Mouse (Mus musculus) gastrocnemius, adult 2 months (tissue): ENCODE measurements around the gene Traf4. TPM values are rescaled to one million over a fixed set of nuclear protein-coding genes. Genes with fewer than 3 reads are reported as not detected.
"Not testable (repeated sequence)": the region's sequence is repeated elsewhere in the genome, so short reads cannot be mapped to it uniquely, and the experiment has no call there.

Source experiments
- DNase-seq: peaks from one replicate; pipeline ENCODE4 v3.0.0; 2022
- H3K27ac ChIP-seq: fragments of 200-600 bp; 2 replicates; pipeline ENCODE4 v1.8.1; 2022; ENCODE audit warnings: mild to moderate bottlenecking
- H3K4me3 ChIP-seq: fragments of 200-600 bp; 2 replicates; pipeline ENCODE4 v1.8.1; 2022; ENCODE audit warnings: mild to moderate bottlenecking, moderate library complexity
- CTCF ChIP-seq: fragments of 200-600 bp; IDR thresholded peaks from 2 replicates; pipeline ENCODE4 v1.8.1; 2022; ENCODE audit warnings: antibody characterized with exemption, mild to moderate bottlenecking, moderate library complexity
- intact Hi-C: fragments of 180-260 bp; cut with DNase I; formaldehyde crosslinking; loops from one replicate; pipeline ENCODE4 v1.15.1; 2025
- total RNA-seq, 2 experiments: library from RNA; stranded (reverse); gene quantifications; 2 replicates each; pipeline ENCODE4 v1.2.3; 2021

Gene Traf4
- total RNA-seq, 2 experiments from 2014 or later: 2.1 to 2.8 TPM

DNA sequence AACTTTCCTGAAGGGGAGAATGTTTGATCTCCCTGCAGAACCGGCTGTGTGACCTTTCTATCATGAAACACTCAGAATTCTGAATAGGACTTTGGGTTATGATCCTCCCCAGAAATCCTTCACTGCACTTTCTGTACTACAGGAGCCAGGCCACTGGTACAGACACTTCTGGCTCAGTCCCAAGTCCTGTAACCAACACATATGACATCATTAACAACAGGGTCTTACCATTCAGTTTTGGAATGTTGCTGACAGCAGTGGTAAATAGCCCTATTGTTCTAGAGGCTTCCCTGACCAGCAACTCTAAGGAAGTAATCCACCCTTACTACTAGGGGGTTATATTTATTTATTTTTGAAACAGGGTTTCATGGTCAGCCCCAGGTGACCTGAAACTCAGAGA, 27.7 kb upstream of the Traf4 start, which contains the start of gene Proca1:
Proca1 (plus strand) TSS at position 280 of the 400 bp plus-strand sequence.
- intact Hi-C loops: no loop called here
- peak within 1 kb of the TSS; percentile 75; the same call in 1 of the 2 replicates for H3K4me3 ChIP-seq

DNA sequence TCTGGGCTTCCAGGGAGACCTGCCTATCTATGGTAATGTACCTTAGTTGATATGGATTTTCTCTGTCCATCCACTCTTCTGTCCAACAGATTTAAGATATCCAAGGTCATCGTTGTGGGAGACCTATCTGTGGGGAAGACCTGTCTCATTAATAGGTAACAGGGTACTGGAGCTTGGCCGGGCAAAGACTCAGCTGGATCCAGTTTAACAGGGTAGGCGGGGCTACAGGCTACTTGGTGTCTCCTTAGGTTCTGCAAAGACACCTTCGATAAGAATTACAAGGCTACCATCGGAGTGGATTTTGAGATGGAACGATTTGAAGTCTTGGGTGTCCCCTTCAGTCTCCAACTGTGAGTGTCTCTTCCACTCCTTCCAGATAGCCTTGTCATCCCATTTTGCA, 24.7 kb upstream of the Traf4 start:
- peak overlapping the region; percentile 85; the same call in 1 of the 2 replicates for H3K27ac ChIP-seq
- H3K4me3 ChIP-seq: peak overlapping the region; percentile 85; the same call in 1 of the 2 replicates
- intact Hi-C loops: no loop called here
- no peak for DNase-seq
- no peak for TF ChIP-seq CTCF

More for the DNA sequence above, 27.7 kb upstream of the Traf4 start, which contains the start of gene Proca1:
- no peak for TF ChIP-seq CTCF
- no peak for DNase-seq
- peak within 1 kb of the TSS; percentile 71 for H3K27ac ChIP-seq

DNA sequence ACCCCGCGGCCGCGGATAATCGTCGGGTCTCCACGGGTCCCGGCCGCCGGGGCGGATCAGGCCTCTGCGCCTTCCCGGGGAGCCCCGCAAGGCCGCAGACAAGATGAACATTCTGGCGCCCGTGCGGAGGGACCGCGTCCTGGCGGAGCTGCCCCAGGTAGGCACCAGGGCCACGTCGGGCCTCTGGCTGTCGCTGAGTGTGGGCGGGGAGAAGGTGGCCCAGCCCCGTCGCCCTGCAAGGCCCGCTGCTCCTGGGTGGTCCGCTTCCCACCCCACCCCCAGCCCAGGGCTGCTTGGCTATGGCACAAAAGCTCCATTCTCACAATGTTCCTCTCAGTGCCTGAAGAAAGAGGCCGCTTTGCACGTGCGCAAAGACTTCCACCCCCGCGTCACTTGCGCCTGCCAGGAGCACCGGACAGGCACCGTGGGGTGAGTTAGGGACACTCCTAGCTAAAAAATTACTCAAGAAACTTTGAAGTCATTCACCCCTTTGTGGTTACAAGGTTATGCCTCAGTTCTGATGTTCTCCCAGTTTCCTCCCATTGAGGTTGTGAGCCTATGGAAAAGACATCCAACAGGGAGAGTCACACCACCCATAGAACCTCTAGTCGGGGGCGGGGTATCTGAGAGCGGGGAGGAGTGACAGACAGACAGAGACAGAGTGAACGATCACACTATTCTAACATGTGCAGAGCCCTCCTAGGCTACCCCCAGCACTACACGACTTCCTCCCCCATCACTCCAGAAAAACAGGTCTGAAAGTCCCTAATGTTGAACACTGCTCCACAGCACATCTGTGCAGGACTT, 24.0 kb upstream of the Traf4 start:
- intact Hi-C loops: no loop called here
- peak overlapping the region; percentile 85 for H3K4me3 ChIP-seq

GRCm38 (mm10) chr11:78188331-78189233, 23.2 kb upstream of the Traf4 start, which contains the start of gene Rab34:
Rab34 (plus strand) TSS chr11:78188430.
- TF ChIP-seq CTCF: no peak
- intact Hi-C loops: no loop called here
- peak within 1 kb of the TSS; percentile 85 for H3K4me3 ChIP-seq
- peak within 1 kb of the TSS; percentile 85 for H3K27ac ChIP-seq
- peak; percentile 80 for DNase-seq

More for the DNA sequence above, 24.0 kb upstream of the Traf4 start:
- TF ChIP-seq CTCF: no peak
- peak overlapping the region; percentile 85 for H3K27ac ChIP-seq
- DNase-seq: peak; percentile 68

GRCm38 (mm10) chr11:78184702-78185101, 19.3 kb upstream of the Traf4 start:
- H3K4me3 ChIP-seq, H3K27ac ChIP-seq, DNase-seq, intact Hi-C loops: not testable (repeated sequence)

DNA sequence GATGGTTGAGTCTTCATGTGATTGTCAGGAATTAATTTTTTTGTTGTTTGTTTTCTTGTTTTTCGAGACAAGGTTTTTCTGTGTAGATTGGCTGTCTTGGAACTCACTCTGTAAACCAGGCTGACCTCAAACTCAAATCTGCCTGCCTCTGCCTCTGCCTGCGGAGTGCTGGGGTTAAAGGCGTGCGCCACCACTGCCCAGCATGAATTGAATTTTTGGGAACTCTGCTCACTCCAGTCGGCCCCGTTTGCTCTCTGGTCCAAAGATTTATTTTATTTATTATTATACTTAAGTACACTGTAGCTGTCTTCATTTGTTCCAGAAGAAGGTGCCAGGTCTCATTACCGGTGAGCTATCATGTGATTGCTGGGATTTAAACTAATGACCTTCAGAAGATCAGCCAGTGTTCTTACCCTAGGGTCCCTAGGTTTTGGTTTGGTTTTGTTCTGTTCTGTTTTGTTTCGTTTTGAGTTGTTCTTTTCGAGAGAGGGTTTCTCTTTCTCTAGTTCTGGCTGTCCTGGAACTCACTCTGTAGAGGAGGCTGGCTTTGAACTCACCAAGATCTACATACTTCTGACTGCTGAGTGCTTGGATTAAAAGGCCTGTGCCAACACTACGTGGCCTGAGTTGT, 18.6 kb upstream of the Traf4 start:
- Histone ChIP-seq H3K4me3 (peak overlapping the region; percentile 85), H3K27ac (peak overlapping the region; percentile 91)
- TF ChIP-seq CTCF: no peak
- DNase-seq: no peak
- intact Hi-C loops: no loop called here

DNA sequence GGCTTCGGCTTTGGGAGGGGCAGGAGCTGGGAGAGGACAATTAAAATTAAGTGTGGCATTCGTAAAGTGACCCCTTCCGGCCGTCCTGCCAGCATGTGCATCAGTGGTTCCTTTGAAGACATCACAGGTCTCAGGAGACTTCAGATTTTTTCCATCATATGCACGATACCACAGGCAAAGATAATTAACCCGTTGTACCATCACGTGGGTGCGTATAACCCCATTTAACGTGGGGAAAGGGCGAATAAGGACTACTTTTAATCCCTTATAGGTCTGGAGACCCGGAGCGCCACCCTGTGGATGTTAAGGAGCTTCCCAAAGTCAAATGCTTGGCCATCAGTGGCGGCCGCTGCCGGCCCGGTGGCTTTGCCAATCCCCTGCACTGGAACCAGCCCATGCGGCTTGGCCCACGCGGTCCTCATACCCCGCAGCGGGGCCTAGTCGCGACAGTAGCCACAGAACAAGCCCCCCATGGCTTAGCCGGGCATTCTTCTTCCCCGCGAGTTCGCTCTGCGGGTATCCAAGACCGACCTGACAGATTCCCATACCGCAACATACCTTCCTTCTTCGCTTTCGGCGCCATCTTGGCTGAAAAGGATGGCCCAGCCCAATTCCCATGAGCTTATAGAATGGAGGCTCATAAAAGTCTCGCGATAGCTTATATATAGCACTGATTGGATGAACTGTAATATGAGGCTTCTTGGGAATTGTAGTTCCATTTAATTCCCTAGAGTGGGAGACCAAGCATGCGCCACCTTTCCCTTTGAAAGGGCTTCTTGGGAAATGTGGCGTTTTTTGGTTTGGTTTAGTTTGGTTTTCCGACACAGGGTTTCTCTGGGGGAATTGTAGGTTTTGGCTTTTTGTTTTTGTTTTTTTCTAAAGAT, 17.8 kb upstream of the Traf4 start, which contains the start of gene Rpl23a:
Rpl23a (minus strand) TSS at position 624 of the 884 bp plus-strand sequence.
- H3K4me3 ChIP-seq: peak within 1 kb of the TSS; percentile 85
- peak within 1 kb of the TSS; percentile 91 for H3K27ac ChIP-seq
- peak; percentile 81 for DNase-seq
- intact Hi-C loops: no loop called here
- TF ChIP-seq CTCF: peak; percentile 51

GRCm38 (mm10) chr11:78182450-78182849, 17.1 kb upstream of the Traf4 start:
- Histone ChIP-seq H3K4me3 (peak overlapping the region; percentile 85), H3K27ac (peak overlapping the region; percentile 91)
- TF ChIP-seq CTCF: no peak
- intact Hi-C loops: no loop called here
- no peak for DNase-seq

DNA sequence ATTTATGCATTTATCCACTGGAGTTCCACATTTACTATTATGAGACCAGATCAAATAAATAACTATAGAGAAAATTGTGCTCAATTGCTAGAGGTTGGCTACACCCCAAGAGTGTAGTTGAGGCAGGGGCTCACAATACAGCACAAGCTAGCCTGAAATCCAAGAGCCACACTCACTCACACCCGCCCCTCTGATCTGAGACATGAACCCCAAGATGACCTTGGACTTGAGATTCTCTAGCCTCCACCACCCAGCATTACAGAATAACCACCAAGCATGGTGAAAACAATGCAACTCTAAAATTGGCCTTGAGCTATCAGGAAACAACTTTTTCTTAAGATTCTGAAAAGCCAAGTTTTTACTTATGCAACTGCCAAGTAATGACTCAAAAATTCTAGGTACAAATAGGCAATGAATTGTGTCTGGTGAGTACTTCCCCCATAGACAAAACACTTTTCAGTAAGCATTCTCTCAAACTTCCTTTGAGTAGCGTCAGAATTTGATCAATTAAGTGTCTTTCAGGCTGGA, 16.5 kb upstream of the Traf4 start:
- Histone ChIP-seq H3K27ac (0 out of 2 replicates have a peak overlapping the region, but pooled peaks have one; percentile 91), H3K4me3 (peak overlapping the region; percentile 85)
- TF ChIP-seq CTCF: no peak
- intact Hi-C loops: no loop called here
- no peak for DNase-seq

DNA sequence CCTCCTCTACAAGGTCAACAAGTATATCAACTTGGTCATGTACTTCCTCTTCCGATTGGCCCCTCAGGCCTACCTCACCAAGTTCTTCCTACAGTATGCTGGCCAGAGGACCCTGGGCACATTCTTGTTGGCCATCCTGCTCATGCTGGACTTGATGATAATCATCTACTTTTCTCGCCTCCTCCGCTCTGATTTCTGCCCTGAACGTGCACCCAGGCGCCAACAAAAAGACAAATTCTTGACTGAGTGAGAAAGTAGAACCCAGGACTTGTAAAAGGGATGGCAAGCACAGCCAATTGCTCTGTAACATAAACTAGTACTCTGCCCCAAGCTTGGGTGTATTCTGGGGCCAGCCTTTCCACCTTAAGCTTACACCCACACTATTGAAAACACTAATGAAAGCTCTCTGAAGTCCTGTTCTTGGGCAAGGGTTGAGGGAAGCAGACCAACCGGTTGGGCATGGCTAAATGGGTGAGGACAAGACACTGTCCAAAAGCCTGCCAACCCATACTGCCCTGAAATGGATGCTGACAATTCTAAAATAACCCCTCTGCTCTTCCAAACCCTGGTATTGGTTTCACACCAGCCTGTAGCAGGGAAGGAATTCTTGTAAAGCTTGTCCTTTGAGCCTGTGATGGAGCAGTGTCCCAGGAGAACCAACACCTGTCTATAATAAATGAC, 14.8 kb upstream of the Traf4 start:
- Histone ChIP-seq H3K4me3 (no peak overlapping the region), H3K27ac (no peak overlapping the region)
- no peak for DNase-seq
- TF ChIP-seq CTCF: no peak
- intact Hi-C loops: no loop called here
